Mouse (Mus musculus) bone marrow macrophage, adult 2 months (primary cell): ENCODE measurements around the gene Rab37. TPM values are rescaled to one million over a fixed set of nuclear protein-coding genes. Genes with fewer than 3 reads are reported as not detected.

Source experiments
- H3K27ac ChIP-seq: 2 replicates; pipeline ENCODE4 v1.5.1; 2012; ENCODE audit warnings: low read depth, low read length; ENCODE audit not compliant: insufficient read depth
- H3K4me1 ChIP-seq: 2 replicates; pipeline ENCODE4 v1.6.1; 2012; ENCODE audit warnings: low read length; ENCODE audit not compliant: control insufficient read depth, insufficient read depth
- H3K4me3 ChIP-seq: 2 replicates; pipeline ENCODE4 v1.5.1; 2012; ENCODE audit warnings: mild to moderate bottlenecking, low read length, moderate library complexity; ENCODE audit not compliant: insufficient read depth
- CTCF ChIP-seq: IDR thresholded peaks from 2 replicates; pipeline ENCODE4 v1.5.1; 2012; ENCODE audit warnings: low read depth, mild to moderate bottlenecking, low read length, moderate library complexity
- POLR2A ChIP-seq: IDR thresholded peaks from 2 replicates; pipeline ENCODE4 v1.6.1; 2012; ENCODE audit warnings: mild to moderate bottlenecking, low read depth, low read length, borderline replicate concordance
- polyA plus RNA-seq: library from polyadenylated mRNA; stranded (reverse); fragments of >200 nt; gene quantifications from 2 replicates; pipeline ENCODE4 v1.2.4, GENCODE M21; 2012; ENCODE audit not compliant: missing spikeins, insufficient read depth, insufficient read length

Rab37 gene
- polyA plus RNA-seq, 1 experiment, result not detected

DNA sequence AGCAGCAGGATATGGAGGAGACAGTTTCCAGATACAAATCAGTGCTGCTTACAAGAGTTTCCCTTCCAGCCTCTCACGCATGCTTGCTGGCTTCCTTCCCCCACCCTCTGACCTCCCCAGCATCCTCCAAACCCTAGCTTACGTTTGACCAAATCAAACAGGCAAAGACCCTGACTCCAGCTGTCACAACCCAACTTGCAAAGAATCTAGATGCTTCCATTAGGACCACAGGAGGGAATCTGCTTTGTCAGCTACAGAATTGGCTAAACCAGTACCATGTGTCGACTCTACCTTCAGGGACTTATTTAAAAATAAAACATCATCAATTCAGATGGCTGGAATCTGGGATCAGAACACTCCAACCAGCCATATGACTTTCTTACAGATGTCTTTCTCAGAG, 21.0 kb downstream of the Rab37 start:
- Histone ChIP-seq H3K4me1 (peaks cover 34% of the 10 kb centered on the region), H3K4me3 (no peak overlapping the region), H3K27ac (no peak overlapping the region)
- TF ChIP-seq CTCF (no peak), POLR2A (no peak)

DNA sequence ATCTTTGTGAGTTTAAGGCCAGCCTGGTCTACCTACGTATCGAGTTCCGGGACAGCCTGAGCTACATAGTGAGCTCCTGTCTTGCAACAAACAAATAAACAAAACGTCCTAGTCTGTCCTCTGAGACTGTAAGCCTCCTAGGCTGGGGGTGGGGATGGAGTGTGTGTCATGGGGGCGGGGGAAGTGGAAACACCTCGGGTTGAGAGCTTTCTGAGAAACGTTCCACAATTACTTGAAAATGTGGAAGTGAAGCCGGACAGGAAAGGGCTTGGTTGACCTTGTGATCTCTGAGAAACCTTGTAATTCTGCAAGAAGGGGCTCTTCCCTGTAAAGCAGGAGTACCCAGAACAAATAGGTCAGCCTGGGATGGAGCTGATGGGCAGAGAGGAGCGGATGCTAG, 28.2 kb downstream of the Rab37 start:
- TF ChIP-seq POLR2A (no peak), CTCF (no peak)
- Histone ChIP-seq H3K27ac (peak overlapping the region; percentile 65), H3K4me1 (peaks cover 39% of the 10 kb centered on the region), H3K4me3 (peak overlapping the region; percentile 4; the same call in 1 of the 2 replicates)

- Histone ChIP-seq H3K27ac (no peak overlapping the region), H3K4me1 (peaks cover 27% of the 10 kb centered on the region), H3K4me3 (no peak overlapping the region)
- TF ChIP-seq CTCF, result no peak
- TF ChIP-seq POLR2A, result no peak
Measured at GRCm38 (mm10) chr11:115128483-115128882, 37.3 kb downstream of the Rab37 start.

- H3K4me3 ChIP-seq, result no peak overlapping the region
- H3K4me1 ChIP-seq, result peaks cover 34% of the 10 kb centered on the region
- H3K27ac ChIP-seq, result no peak overlapping the region
- TF ChIP-seq POLR2A, result no peak
- no peak for TF ChIP-seq CTCF
Measured at GRCm38 (mm10) chr11:115129508-115130126, 38.4 kb downstream of the Rab37 start.

DNA sequence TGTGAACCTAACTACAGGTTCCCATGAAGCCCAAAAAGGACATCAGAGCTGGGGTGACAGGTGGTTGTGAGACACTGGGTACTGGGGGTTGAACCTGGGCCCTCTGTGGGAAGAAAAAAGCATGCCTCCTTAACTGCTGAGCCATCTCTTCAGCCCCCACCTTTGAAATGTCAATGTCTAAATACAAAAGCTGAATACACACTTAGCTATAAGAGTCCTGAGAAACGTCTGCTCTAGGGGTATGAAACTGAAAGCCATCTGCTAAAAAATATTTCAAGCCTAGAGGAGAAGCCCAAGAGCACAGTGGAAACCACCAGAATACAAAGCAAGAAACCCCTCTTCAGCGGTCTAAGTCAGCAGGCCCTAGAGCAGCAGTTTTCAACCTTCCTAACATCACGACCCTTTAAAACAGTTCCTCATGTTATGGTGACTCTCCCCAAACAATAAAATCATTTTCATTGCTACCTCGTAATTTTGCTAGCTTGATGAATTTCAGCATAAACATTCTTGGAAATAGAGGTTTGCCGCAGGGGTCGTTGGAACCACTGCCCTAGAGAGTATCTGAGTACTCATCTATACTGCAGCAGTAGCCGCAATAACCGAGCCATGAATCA, 40.6 kb downstream of the Rab37 start:
- no peak overlapping the region for H3K4me3 ChIP-seq
- H3K27ac ChIP-seq, result no peak overlapping the region
- no peak for TF ChIP-seq POLR2A
- TF ChIP-seq CTCF, result no peak
- H3K4me1 ChIP-seq, result peaks cover 41% of the 10 kb centered on the region

GRCm38 (mm10) chr11:115133800-115134199, 42.6 kb downstream of the Rab37 start, which contains the start of gene Cd300lf:
Cd300lf (minus strand) TSS chr11:115133992.
- H3K4me1 ChIP-seq, result peaks cover 43% of the 10 kb centered on the region
- peak within 1 kb of the TSS; percentile 64 for H3K4me3 ChIP-seq
- peak within 1 kb of the TSS; percentile 96 for H3K27ac ChIP-seq
- TF ChIP-seq CTCF, result no peak
- TF ChIP-seq POLR2A, result no peak

DNA sequence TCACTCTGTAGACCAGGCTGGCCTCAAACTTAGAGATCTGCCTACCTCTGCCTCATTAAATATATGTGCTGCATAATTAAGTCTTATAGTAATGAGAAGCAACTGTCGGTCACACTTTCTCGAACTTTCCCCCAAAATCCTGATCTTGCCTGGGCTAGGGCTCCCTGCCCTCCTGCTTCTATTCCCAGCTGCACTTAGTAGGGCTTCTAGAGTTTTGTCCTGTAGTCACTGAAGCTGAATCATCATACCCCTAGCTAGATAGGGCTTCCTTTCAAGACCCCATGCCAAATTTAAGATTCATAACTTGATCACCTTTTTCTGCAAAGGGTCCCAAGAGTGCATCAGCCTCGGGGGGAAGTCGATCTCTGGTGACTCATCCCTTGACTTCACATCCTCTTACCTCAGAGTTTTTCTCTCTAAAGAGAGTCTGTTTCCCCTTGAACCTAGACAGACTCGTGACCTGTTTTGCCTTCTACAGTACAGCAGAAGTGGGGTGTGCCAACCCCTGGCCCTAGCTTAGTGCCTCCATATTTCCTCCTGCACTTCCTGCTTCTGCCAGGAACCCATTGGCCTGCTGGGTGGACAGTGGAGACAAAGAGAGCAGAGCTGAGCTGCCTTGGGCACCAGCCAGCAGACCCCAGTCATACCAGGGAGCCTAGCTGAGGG, 47.5 kb downstream of the Rab37 start:
- Histone ChIP-seq H3K4me1 (peaks cover 56% of the 10 kb centered on the region), H3K4me3 (no peak overlapping the region), H3K27ac (peak overlapping the region; percentile 92)
- TF ChIP-seq CTCF (no peak), POLR2A (no peak)

DNA sequence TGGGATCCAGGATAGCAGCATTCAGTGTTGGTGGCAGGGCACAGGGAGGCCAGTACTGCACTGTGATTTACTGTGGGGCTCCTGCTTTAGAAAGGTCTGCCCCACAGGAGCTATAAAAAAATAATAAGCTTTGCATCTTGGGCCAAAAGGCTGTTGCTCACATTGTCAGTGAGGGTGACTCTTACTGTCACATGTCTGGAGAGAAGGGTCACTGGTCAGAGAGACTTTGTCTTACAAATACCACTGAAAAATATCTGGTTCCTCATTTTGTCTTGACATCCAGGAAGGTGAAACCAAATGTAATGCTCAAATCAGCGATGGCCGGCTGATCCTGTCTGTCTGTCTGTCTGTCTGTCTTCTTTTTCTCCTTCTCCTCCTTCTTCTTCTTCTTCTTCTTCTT, 50.7 kb downstream of the Rab37 start:
- H3K4me3 ChIP-seq, result no peak overlapping the region
- H3K4me1 ChIP-seq, result peaks cover 46% of the 10 kb centered on the region
- H3K27ac ChIP-seq, result peak overlapping the region; percentile 94
- TF ChIP-seq POLR2A, result no peak
- no peak for TF ChIP-seq CTCF

DNA sequence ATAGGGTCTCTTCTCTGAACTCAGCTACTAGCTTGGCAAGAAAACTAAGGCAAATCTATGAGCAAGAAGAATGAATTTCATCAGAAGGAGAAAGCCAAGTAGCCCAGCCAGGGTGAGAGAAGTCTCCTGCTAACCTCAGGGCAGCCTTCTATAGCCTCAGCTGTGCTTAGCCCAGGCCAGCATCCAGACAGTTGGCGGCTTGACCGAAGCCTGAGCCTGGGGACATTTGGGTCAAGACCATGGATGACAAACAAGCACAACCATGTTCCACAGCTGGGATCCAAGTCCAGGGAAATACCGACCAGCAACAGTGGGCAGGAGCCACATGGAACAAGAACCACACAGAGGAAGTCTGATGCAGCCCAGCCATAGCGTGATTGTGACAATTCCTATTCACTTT, 56.6 kb downstream of the Rab37 start:
- Histone ChIP-seq H3K27ac (no peak overlapping the region), H3K4me3 (no peak overlapping the region), H3K4me1 (peaks cover 7% of the 10 kb centered on the region)
- TF ChIP-seq POLR2A (no peak), CTCF (no peak)

GRCm38 (mm10) chr11:115150741-115151254, 59.6 kb downstream of the Rab37 start:
- no peak overlapping the region for H3K27ac ChIP-seq
- no peak overlapping the region for H3K4me3 ChIP-seq
- TF ChIP-seq POLR2A, result no peak
- no peak for TF ChIP-seq CTCF
- no peaks in the 10 kb centered on the region for H3K4me1 ChIP-seq
